In genomic region chr5:118444538-118445251, GRCm38 (mm10) we compare ENCODE assay signal across 33 mouse cellular contexts.
DNase-seq lines count a peak whose midpoint lies in the region; ATAC-seq and TF ChIP-seq lines count a peak whose summit lies in the region.
"Had no signal": no experiment of that assay in that cellular context is flagged by ENCODE, and none has a peak within 500 bp of the region (broad histone marks: within the 10 kb centered on the region; RNA-seq: fewer than 3 reads in every experiment).

No protein-coding gene starts in this region.

- H3K4me2 ChIP-seq in heart, embryonic 11.5 days, result no peak overlapping the region
- H3K4me2 ChIP-seq in lung, postnatal 0 days (replicated peaks; ENCODE audit: low read depth, low read length), result no peak overlapping the region
- H3K4me2 ChIP-seq: embryonic facial prominence, embryonic 12.5 days; forebrain, embryonic 12.5 days; heart, embryonic 12.5 days; hindbrain, embryonic 14.5 days; liver, embryonic 15.5 days; lung, embryonic 14.5 days; stomach, embryonic 15.5 days had no signal

- 16% methylated on average over 8 of the region's 8 CpGs for WGBS in heart, embryonic 11.5 days (ENCODE audit: insufficient replicate concordance)
- WGBS in limb, embryonic 10.5 days, result 22% methylated on average over 8 of the region's 8 CpGs
- WGBS in lung, postnatal 0 days, result 52% methylated on average over 8 of the region's 8 CpGs

- H3K36me3 ChIP-seq in heart, embryonic 11.5 days (ENCODE audit: control insufficient read depth, insufficient read depth, low read length), result no peaks in the 10 kb centered on the region
- H3K36me3 ChIP-seq in E14TG2a.4 (ENCODE audit: insufficient read depth, low read length), result peaks cover 28% of the 10 kb centered on the region
- H3K36me3 ChIP-seq in limb, embryonic 10.5 days, result no peaks in the 10 kb centered on the region
- no peaks in the 10 kb centered on the region for H3K36me3 ChIP-seq in lung, postnatal 0 days (ENCODE audit: insufficient read depth, low read length)
- H3K36me3 ChIP-seq: embryonic facial prominence, embryonic 12.5 days; forebrain, embryonic 12.5 days; heart, embryonic 12.5 days; liver, embryonic 15.5 days; stomach, embryonic 15.5 days had no signal

- no peak for ATAC-seq in heart, embryonic 11.5 days (replicated peaks; ENCODE audit: insufficient number of reproducible peaks, low FRiP score, low TSS enrichment)
- ATAC-seq in lung, postnatal 0 days, result no peak
- ATAC-seq in granulocyte monocyte progenitor cell, adult 5-6 weeks (replicated peaks; ENCODE audit: poor library complexity, severe bottlenecking), result no peak
- ATAC-seq: activated CD4-positive, CD25-positive, alpha-beta regulatory T cell, adult 4 months; Patski had no signal

- no peak overlapping the region for H3K4me3 ChIP-seq in heart, embryonic 11.5 days (ENCODE audit: low read depth, low read length)
- H3K4me3 ChIP-seq in E14TG2a.4 (replicated peaks; ENCODE audit: low read length), result peak overlapping the region; percentile 51
- H3K4me3 ChIP-seq in limb, embryonic 10.5 days, result no peak overlapping the region
- no peak overlapping the region for H3K4me3 ChIP-seq in lung, postnatal 0 days (ENCODE audit: low read depth, low read length)
- H3K4me3 ChIP-seq: embryonic facial prominence, embryonic 12.5 days; erythroblast, embryonic 14.5 days; forebrain, embryonic 12.5 days; heart, embryonic 12.5 days; liver, embryonic 15.5 days; stomach, embryonic 15.5 days had no signal

- no peak overlapping the region for H3K27ac ChIP-seq in heart, embryonic 11.5 days (ENCODE audit: low read depth, low read length)
- peak overlapping the region; percentile 42 for H3K27ac ChIP-seq in limb, embryonic 10.5 days
- H3K27ac ChIP-seq in lung, postnatal 0 days (ENCODE audit: low read length), result no peak overlapping the region
- H3K27ac ChIP-seq: embryonic facial prominence, embryonic 12.5 days; forebrain, embryonic 12.5 days; hindbrain, embryonic 14.5 days; liver, embryonic 15.5 days; stomach, embryonic 15.5 days had no signal

- H3K27me3 ChIP-seq in heart, embryonic 11.5 days (ENCODE audit: control insufficient read depth, insufficient read depth, low read length), result no peaks in the 10 kb centered on the region
- H3K27me3 ChIP-seq in E14TG2a.4 (ENCODE audit: insufficient read depth, low read length), result no peaks in the 10 kb centered on the region
- peaks cover 23% of the 10 kb centered on the region for H3K27me3 ChIP-seq in limb, embryonic 10.5 days (ENCODE audit: low read depth, poor library complexity, severe bottlenecking)
- H3K27me3 ChIP-seq in lung, postnatal 0 days (replicated peaks; ENCODE audit: insufficient read depth, low read length), result no peaks in the 10 kb centered on the region; the same call in 1 of the 2 replicates
- H3K27me3 ChIP-seq: embryonic facial prominence, embryonic 12.5 days; Patski; stomach, embryonic 15.5 days had no signal

- no peak for TF ChIP-seq CTCF in E14TG2a.4 (conservative IDR thresholded peaks at IDR 0.05; ENCODE audit: low read length)
- no peak for TF ChIP-seq CTCF in lung, postnatal 0 days (IDR thresholded peaks at IDR 0.05)

- H3K9me3 ChIP-seq in heart, embryonic 11.5 days (replicated peaks; ENCODE audit: control insufficient read depth, low read length), result no peaks in the 10 kb centered on the region
- peaks cover 28% of the 10 kb centered on the region for H3K9me3 ChIP-seq in E14TG2a.4 (ENCODE audit: low read length)
- H3K9me3 ChIP-seq in limb, embryonic 10.5 days (replicated peaks), result no peaks in the 10 kb centered on the region
- no peaks in the 10 kb centered on the region for H3K9me3 ChIP-seq in lung, postnatal 0 days (ENCODE audit: low read length)
- H3K9me3 ChIP-seq: embryonic facial prominence, embryonic 12.5 days; forebrain, embryonic 12.5 days; heart, embryonic 12.5 days; liver, embryonic 15.5 days; stomach, embryonic 15.5 days had no signal

- H3K9ac ChIP-seq in heart, embryonic 11.5 days (ENCODE audit: low read depth, low read length), result 0 out of 2 replicates have a peak overlapping the region, but pooled peaks have one; percentile 5
- H3K9ac ChIP-seq in lung, postnatal 0 days (replicated peaks; ENCODE audit: low read depth), result no peak overlapping the region
- H3K9ac ChIP-seq: embryonic facial prominence, embryonic 12.5 days; forebrain, embryonic 12.5 days; heart, embryonic 12.5 days; hindbrain, embryonic 14.5 days; liver, embryonic 15.5 days; lung, embryonic 14.5 days; stomach, embryonic 15.5 days had no signal

- TF ChIP-seq EP300 in lung, postnatal 0 days (IDR thresholded peaks at IDR 0.05), result no peak

- H3K4me1 ChIP-seq in heart, embryonic 11.5 days (ENCODE audit: control insufficient read depth, insufficient read depth, low read length), result peaks cover 11% of the 10 kb centered on the region; the same call in 1 of the 2 replicates
- peaks cover 94% of the 10 kb centered on the region for H3K4me1 ChIP-seq in E14TG2a.4 (replicated peaks; ENCODE audit: low read depth, low read length)
- peaks cover 12% of the 10 kb centered on the region for H3K4me1 ChIP-seq in limb, embryonic 10.5 days
- 0 out of 2 replicates have a peak, but pooled peaks cover 3% of the 10 kb centered on the region for H3K4me1 ChIP-seq in lung, postnatal 0 days (ENCODE audit: insufficient read depth, low read depth, low read length)
- H3K4me1 ChIP-seq: stomach, embryonic 15.5 days had no signal

- DNase-seq in heart, adult 11 months, result no peak
- peak; percentile 80 for DNase-seq in WW6 (ENCODE audit: low read depth, low spot score)
- no peak for DNase-seq in limb, embryonic 10.5 days (ENCODE audit: low spot score)
- DNase-seq in lung, postnatal 0 days (ENCODE audit: low spot score), result no peak
- DNase-seq in kidney, postnatal 25 days, result no peak
- DNase-seq: adrenal gland, adult 8-10 months; cerebellum, adult 11 months; cerebellum, adult 9-10 months; cerebellum, postnatal 36 days; gastrocnemius, postnatal 10 days; heart, postnatal 10 days; kidney, adult 18-20 months; kidney, postnatal 4 days; layer of hippocampus, postnatal 36 days; left cerebral cortex, postnatal 4 days; liver; lung, embryonic 14.5 days; lung, postnatal 36 days; midbrain, embryonic 14.5 days; retina, postnatal 1 day; right cerebral cortex, postnatal 14 days had no signal
